Mouse (Mus musculus) E14TG2a.4 (cell line): ENCODE data around the gene Rffl.

ENCODE experiments used
- H3K27me3 ChIP-seq: 2 replicates; pipeline ENCODE4 v1.6.1; 2014; ENCODE audit warnings: low read length, control low read depth; ENCODE audit not compliant: insufficient read depth
- H3K36me3 ChIP-seq: 2 replicates; pipeline ENCODE4 v1.6.1; 2014; ENCODE audit warnings: low read length, control low read depth; ENCODE audit not compliant: insufficient read depth
- H3K4me1 ChIP-seq: replicated peaks from 2 replicates; pipeline ENCODE4 v1.6.1; 2014; ENCODE audit warnings: low read depth, low read length, control low read depth
- H3K4me3 ChIP-seq: replicated peaks from 2 replicates; pipeline ENCODE4 v1.5.1; 2014; ENCODE audit warnings: mild to moderate bottlenecking, low read length
- H3K9me3 ChIP-seq: 2 replicates; pipeline ENCODE4 v1.6.1; 2014; ENCODE audit warnings: low read length, control low read depth
- CTCF ChIP-seq: conservative IDR thresholded peaks from 2 replicates; pipeline ENCODE4 v1.5.1; 2014; ENCODE audit warnings: low read length
- NANOG ChIP-seq: IDR thresholded peaks from 2 replicates; pipeline ENCODE4 v1.6.1; 2014; ENCODE audit warnings: borderline replicate concordance, low read length, mixed read lengths
- POU5F1 ChIP-seq: IDR thresholded peaks from 2 replicates; pipeline ENCODE4 v1.6.1; 2014; ENCODE audit warnings: low read length, borderline replicate concordance

Rffl gene

GRCm38 (mm10) chr11:82831008-82831893 lies 39.8 kb downstream of the Rffl start:
- Histone ChIP-seq H3K4me3 (no peak overlapping the region), H3K9me3 (no peaks in the 10 kb centered on the region), H3K4me1 (peaks cover 67% of the 10 kb centered on the region), H3K36me3 (peaks cover 2% of the 10 kb centered on the region; the same call in 1 of the 2 replicates), H3K27me3 (no peaks in the 10 kb centered on the region)
- TF ChIP-seq POU5F1 = no peak
- TF ChIP-seq NANOG = no peak
- no peak for TF ChIP-seq CTCF

GRCm38 (mm10) chr11:82826818-82827217 lies 44.2 kb downstream of the Rffl start:
- Histone ChIP-seq H3K27me3 (no peaks in the 10 kb centered on the region), H3K36me3 (no peaks in the 10 kb centered on the region), H3K4me1 (peaks cover 82% of the 10 kb centered on the region), H3K9me3 (no peaks in the 10 kb centered on the region), H3K4me3 (no peak overlapping the region)
- TF ChIP-seq POU5F1 (no peak), NANOG (no peak), CTCF (no peak)

- H3K27me3 ChIP-seq = no peaks in the 10 kb centered on the region
- no peak overlapping the region for H3K4me3 ChIP-seq
- no peaks in the 10 kb centered on the region for H3K9me3 ChIP-seq
- peaks cover 13% of the 10 kb centered on the region for H3K36me3 ChIP-seq
- H3K4me1 ChIP-seq = peaks cover 54% of the 10 kb centered on the region
- TF ChIP-seq POU5F1 (no peak), CTCF (no peak), NANOG (no peak)
Measured at GRCm38 (mm10) chr11:82820788-82821456, 50.1 kb downstream of the Rffl start.

GRCm38 (mm10) chr11:82819350-82819749 lies 51.7 kb downstream of the Rffl start:
- Histone ChIP-seq H3K36me3 (peaks cover 14% of the 10 kb centered on the region), H3K4me3 (no peak overlapping the region), H3K9me3 (no peaks in the 10 kb centered on the region), H3K4me1 (peaks cover 39% of the 10 kb centered on the region), H3K27me3 (no peaks in the 10 kb centered on the region)
- TF ChIP-seq POU5F1 (no peak), NANOG (no peak), CTCF (peak; percentile 95)

- Histone ChIP-seq H3K27me3 (no peaks in the 10 kb centered on the region), H3K4me3 (no peak overlapping the region), H3K4me1 (peaks cover 31% of the 10 kb centered on the region), H3K36me3 (peaks cover 71% of the 10 kb centered on the region), H3K9me3 (no peaks in the 10 kb centered on the region)
- TF ChIP-seq POU5F1 = no peak
- TF ChIP-seq CTCF = no peak
- no peak for TF ChIP-seq NANOG
Measured at GRCm38 (mm10) chr11:82808485-82808884, 62.5 kb downstream of the Rffl start.

- H3K4me3 ChIP-seq = no peak overlapping the region
- H3K9me3 ChIP-seq = no peaks in the 10 kb centered on the region
- peaks cover 79% of the 10 kb centered on the region for H3K36me3 ChIP-seq
- no peak for TF ChIP-seq NANOG
- no peak for TF ChIP-seq POU5F1
- TF ChIP-seq CTCF = no peak
- no peaks in the 10 kb centered on the region for H3K27me3 ChIP-seq
- peaks cover 20% of the 10 kb centered on the region for H3K4me1 ChIP-seq
Measured at GRCm38 (mm10) chr11:82807370-82807769, 63.6 kb downstream of the Rffl start.

GRCm38 (mm10) chr11:82806656-82807055 lies 64.4 kb downstream of the Rffl start:
- no peak for TF ChIP-seq CTCF
- no peak for TF ChIP-seq NANOG
- TF ChIP-seq POU5F1 = no peak
- Histone ChIP-seq H3K36me3 (peaks cover 81% of the 10 kb centered on the region), H3K9me3 (no peaks in the 10 kb centered on the region), H3K4me1 (peaks cover 16% of the 10 kb centered on the region), H3K4me3 (no peak overlapping the region), H3K27me3 (no peaks in the 10 kb centered on the region)

GRCm38 (mm10) chr11:82783453-82783852 lies 87.6 kb downstream of the Rffl start:
- Histone ChIP-seq H3K36me3 (peaks cover 56% of the 10 kb centered on the region), H3K4me1 (peaks cover 35% of the 10 kb centered on the region), H3K27me3 (no peaks in the 10 kb centered on the region), H3K9me3 (no peaks in the 10 kb centered on the region), H3K4me3 (no peak overlapping the region)
- TF ChIP-seq POU5F1 (no peak), CTCF (no peak), NANOG (no peak)
